Mouse (Mus musculus) cortical plate, adult 2 months (tissue): ENCODE results near the gene Gabbr2. TPM values are rescaled to one million over a fixed set of nuclear protein-coding genes. Genes with fewer than 3 reads are reported as not detected.

ENCODE experiments used
- H3K27ac ChIP-seq: fragments of 200-500 bp; 2 replicates; pipeline ENCODE4 v1.5.1; 2012; ENCODE audit warnings: low read length, control low read depth, inconsistent platforms; ENCODE audit not compliant: insufficient read depth
- H3K4me1 ChIP-seq: fragments of 200-500 bp; 2 replicates; pipeline ENCODE4 v1.6.1; 2011; ENCODE audit warnings: low read length; ENCODE audit not compliant: control insufficient read depth, insufficient read depth
- H3K4me3 ChIP-seq: fragments of 200-500 bp; 2 replicates; pipeline ENCODE4 v1.5.1; 2011; ENCODE audit warnings: mild to moderate bottlenecking, low read length, control low read depth; ENCODE audit not compliant: insufficient read depth
- CTCF ChIP-seq: fragments of 200-500 bp; IDR thresholded peaks from 2 replicates; pipeline ENCODE4 v1.5.1; 2011; ENCODE audit warnings: mild to moderate bottlenecking, control low read depth, low read length; ENCODE audit not compliant: insufficient read depth; ENCODE audit errors: extremely low read depth
- POLR2A ChIP-seq: fragments of 200-500 bp; IDR thresholded peaks from 2 replicates; pipeline ENCODE4 v1.6.1; 2011; ENCODE audit warnings: mild to moderate bottlenecking, low read length, control low read depth; ENCODE audit not compliant: insufficient read depth; ENCODE audit errors: extremely low read depth
- polyA plus RNA-seq: library from polyadenylated mRNA; depleted of rRNA; stranded (reverse); fragments of >200 nt; gene quantifications from 2 replicates; pipeline ENCODE4 v1.2.3, GENCODE M21; 2012

The Gabbr2 gene
- polyA plus RNA-seq, 1 experiment = 139 TPM

DNA sequence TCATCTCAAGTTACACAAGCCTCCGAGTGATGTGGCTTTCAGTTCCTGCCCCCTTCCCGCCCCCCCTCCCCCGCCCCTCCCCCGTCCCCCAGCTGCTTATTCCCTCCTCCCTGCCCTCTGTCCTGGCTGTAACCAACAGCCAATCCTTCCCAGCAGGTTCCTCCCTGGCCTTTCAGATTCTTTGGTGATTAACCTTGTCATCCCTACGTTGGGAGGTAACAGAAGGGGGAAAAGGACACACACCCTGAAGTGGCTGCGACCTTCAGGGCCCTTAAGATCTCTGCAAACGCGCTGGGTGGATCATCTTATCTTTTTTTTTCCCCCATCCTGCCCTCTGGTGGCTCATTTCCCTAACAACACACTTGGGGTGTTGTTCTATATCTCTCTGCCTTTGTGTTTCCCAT, 326.3 kb downstream of the Gabbr2 start:
- TF ChIP-seq CTCF (0 out of 2 replicates have a peak, but pooled peaks have one; percentile 10), POLR2A (no peak)
- Histone ChIP-seq H3K4me3 (no peak overlapping the region), H3K4me1 (peaks cover 3% of the 10 kb centered on the region; the same call in 1 of the 2 replicates), H3K27ac (no peak overlapping the region)

DNA sequence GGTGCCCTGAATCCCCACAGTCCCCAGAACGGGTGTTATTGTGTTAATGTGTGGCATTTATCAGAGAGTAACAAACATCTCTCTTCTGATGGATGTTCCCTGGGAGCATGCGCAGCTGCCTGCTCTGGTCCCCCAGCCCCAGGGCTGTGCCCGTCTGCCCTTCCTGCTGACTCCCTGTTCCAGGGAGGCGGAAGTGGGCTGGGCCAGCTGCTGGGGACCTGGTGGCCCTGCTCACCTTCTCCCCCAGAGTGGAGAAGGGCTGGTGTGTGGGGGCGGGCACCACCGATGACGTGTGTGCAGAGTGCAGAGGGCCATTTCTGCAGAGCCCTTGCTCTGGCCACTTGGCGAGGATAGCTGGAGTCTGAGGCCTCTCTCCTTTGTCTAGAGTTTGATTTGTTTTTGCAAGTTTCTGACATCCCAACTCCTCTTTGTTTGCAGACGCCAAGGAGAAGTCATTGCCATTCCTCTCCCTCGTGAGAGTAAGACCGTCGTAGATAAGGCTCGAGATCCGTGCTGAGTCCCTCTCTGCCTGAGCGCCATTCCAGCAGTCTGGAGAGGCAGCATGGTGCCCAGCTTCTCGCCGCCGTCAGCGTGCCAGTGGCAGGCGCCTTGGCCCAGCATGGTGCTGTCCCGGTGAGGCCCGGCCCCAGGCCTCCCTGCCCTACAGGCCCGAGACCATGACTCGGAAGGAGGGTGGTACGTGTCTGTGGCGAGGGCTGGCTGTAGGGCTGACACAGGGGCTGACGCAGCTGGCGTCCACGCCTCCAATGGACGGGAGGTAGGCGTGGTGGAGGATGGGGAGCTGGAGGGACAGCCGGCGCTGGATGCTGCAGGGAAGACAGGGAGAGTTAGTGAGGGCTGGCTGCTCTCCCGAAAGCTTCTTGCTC, 327.3 kb downstream of the Gabbr2 start:
- Histone ChIP-seq H3K27ac (no peak overlapping the region), H3K4me3 (no peak overlapping the region)

DNA sequence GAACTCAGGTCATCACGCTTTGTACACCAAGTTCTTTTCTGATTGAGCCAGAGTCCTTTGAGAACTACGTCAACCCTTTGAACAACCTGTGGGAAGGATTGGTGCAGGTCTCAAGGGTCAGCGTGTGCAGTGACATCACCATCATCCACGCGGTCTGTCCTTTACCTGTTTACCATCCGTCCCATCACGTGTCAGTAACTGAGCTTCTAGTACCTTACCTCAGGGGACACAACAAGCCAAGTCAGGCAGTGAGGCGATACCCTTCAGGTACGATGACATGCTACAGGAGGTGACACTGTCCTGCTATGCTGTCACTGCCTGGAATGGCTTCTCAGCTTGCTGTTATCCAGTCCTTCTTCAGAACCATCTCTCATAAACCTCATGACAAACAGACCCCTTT, 330.2 kb downstream of the Gabbr2 start:
- H3K4me3 ChIP-seq = no peak overlapping the region
- H3K4me1 ChIP-seq = no peaks in the 10 kb centered on the region
- TF ChIP-seq CTCF = no peak
- TF ChIP-seq POLR2A = no peak
- no peak overlapping the region for H3K27ac ChIP-seq

More for the DNA sequence above, 327.3 kb downstream of the Gabbr2 start:
- TF ChIP-seq CTCF (no peak), POLR2A (no peak)
- H3K4me1 ChIP-seq = peaks cover 3% of the 10 kb centered on the region; the same call in 1 of the 2 replicates

DNA sequence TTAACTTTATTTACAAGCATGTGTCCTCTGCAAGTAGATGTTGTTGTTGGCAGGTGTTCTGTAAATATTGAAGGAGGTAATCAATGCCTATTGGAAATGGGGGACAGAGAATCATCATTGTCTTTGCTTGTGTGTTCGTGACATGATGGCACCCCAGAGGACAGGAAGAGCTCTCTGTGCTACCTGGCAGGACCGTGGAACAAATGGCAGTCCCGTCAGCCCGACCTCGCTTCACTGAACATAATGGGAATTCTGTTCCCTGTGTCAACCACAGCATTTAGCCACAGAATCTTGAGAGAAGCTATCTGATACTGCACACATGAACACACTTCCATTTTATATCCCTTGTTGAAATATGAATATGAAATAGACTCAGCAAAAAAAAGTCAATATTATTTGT, 332.7 kb downstream of the Gabbr2 start:
- TF ChIP-seq CTCF = no peak
- TF ChIP-seq POLR2A = no peak
- Histone ChIP-seq H3K27ac (no peak overlapping the region), H3K4me3 (no peak overlapping the region), H3K4me1 (no peaks in the 10 kb centered on the region)

DNA sequence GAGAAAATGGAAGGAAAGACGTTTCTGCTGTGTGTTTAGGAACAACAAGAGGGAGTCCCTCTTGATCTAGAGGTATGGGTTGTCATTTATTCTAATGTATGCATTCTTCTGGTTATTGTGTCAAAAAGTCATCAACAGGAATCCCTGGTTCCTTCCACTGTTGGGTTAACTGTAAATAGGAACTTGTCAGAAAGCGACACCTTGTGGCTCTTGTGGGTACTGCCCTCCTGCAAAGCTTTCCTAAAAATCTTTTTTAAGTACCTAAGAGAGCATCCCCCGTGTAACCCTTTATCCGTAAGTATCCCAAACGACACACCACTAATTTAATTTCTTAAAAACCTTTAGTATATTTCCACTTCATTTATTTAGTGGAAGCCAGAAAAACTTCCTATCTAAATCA, 334.6 kb downstream of the Gabbr2 start:
- no peaks in the 10 kb centered on the region for H3K4me1 ChIP-seq
- H3K27ac ChIP-seq = no peak overlapping the region
- TF ChIP-seq POLR2A = no peak
- TF ChIP-seq CTCF = peak; percentile 78
- no peak overlapping the region for H3K4me3 ChIP-seq

DNA sequence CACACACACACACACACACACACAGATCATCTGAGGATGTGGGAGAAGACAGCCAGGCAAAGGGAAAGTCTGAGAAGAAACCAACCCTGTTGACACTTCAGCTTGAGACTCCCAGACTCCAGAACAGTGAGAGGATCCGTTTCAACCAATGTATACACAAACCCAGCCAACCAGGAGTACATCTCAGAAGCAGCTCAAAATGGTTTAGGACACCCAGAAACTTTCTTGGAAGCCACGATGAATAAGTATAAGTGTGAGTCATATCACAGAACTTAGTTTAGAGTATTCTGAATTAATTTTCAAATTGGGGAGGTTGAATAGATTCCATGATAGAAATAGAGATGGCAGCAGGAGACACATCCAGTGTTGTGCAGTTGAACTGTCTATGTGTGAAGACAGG, 335.7 kb downstream of the Gabbr2 start:
- no peaks in the 10 kb centered on the region for H3K4me1 ChIP-seq
- TF ChIP-seq CTCF = no peak
- no peak for TF ChIP-seq POLR2A
- H3K4me3 ChIP-seq = no peak overlapping the region
- H3K27ac ChIP-seq = no peak overlapping the region

DNA sequence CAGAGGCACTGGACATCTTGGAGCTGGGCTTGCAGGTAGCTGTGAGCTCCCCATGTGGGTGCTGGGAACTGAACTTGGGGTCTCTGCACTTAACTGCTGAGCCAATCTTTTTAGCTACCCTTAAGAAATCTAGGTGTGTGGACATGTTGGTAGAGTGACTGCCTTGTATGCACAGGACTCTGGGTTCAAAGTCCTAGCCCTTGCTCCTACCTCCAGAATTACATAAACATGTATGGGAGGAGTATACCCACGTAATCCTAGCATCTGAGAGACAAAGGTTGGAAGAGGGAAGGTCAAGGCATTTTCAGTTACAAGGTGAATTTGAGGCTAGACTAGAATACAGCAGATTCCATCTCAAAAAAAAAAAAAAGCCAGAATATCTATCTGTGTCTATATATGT, 336.4 kb downstream of the Gabbr2 start:
- TF ChIP-seq POLR2A = no peak
- no peak for TF ChIP-seq CTCF
- no peak overlapping the region for H3K27ac ChIP-seq
- no peaks in the 10 kb centered on the region for H3K4me1 ChIP-seq
- H3K4me3 ChIP-seq = no peak overlapping the region

DNA sequence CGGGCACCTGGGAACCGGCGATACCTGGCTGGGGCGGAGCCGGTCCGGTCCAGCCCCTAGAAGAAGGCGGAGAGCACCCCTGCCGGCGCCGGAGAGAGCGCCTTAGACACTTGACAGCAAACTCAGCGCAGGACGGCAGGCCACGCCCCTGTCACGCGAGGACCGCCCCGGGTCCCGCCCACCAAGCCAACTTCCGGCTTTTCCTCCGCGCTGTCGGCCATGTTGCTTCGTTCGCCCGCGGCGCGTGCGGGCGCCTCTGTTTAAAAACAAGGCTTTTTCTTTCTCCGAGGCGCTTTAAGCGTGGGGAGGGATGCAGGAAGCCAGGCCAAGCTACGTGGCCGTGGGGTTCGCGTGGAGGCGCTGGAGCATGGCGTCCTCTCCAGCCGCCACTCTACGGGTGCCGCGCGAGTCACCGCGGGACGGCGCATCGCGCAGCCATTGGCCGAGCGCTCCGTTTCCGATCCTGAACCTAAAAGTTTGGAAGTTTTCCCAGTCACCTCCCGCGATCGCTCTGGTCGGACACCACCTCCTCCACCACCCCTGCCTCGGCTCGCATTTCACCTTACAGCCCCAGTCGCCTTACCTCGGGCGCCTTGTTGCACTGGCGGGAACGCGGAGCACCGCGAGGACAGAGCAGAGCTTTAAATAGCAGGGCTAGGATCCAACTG, 341.5 kb downstream of the Gabbr2 start, which contains the start of gene Tbc1d2:
Gene Tbc1d2, minus strand, starts transcription at position 124 of the 668 bp plus-strand sequence.
- H3K27ac ChIP-seq = no peak within 1 kb of the TSS
- TF ChIP-seq POLR2A = peak; percentile 27; the same call in 1 of the 2 replicates
- TF ChIP-seq CTCF = no peak
- H3K4me1 ChIP-seq = peaks cover 5% of the 10 kb centered on the region; the same call in 1 of the 2 replicates
- H3K4me3 ChIP-seq = peak within 1 kb of the TSS; percentile 54

DNA sequence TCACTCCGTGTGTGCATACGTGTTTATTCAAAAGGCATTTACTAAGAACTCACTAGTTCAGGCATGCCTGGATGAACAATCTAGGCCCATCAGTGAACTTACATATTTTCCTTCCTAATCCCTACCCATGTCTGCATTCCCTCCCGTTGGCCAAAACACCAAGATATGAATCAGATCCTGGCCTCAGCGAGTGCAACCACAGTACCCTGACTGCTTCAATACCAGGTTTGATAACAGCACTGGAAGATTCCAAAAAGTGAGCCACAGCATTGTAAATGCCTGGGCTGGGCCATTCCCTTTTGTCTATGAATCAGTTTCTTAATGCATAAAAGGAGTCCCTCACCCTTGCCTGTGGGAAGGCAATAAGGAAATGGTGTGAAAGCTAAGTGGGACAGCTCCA, 342.5 kb downstream of the Gabbr2 start:
- peak overlapping the region; percentile 54 for H3K4me3 ChIP-seq
- TF ChIP-seq CTCF = no peak
- TF ChIP-seq POLR2A = no peak
- H3K4me1 ChIP-seq = peaks cover 5% of the 10 kb centered on the region; the same call in 1 of the 2 replicates
- no peak overlapping the region for H3K27ac ChIP-seq

DNA sequence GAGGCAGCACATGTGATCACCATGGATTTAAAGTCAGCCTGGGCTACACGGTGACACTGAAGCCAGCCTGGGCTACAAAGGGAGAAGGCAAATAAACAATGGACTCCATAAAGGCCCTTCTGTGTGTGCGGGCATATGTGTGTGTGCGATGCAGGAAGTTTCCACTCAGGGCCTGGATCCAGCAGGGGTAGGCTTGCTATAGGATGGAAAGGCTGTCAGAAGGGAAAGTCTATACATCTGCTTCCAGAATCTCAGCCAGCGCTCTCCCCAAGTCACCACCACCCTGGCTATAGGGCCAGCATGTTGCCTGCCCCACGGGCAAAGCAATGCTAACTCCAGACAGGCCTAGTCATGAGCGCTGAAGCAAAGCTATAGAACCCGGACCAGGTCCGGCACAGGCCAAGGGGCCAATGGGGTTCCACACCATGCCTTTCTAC, 348.0 kb downstream of the Gabbr2 start:
- Histone ChIP-seq H3K27ac (peak overlapping the region; percentile 44; the same call in 1 of the 2 replicates), H3K4me1 (no peaks in the 10 kb centered on the region), H3K4me3 (no peak overlapping the region)
- no peak for TF ChIP-seq CTCF
- no peak for TF ChIP-seq POLR2A
